Mouse (Mus musculus): Measurements from ENCODE around the gene Tnni3k. TPM values are rescaled to one million over a fixed set of nuclear protein-coding genes. Genes with fewer than 3 reads are reported as not detected.

Tnni3k gene
- polyA plus RNA-seq, 1 experiment = 0.47 TPM

GRCm38 (mm10) chr3:154945688-154946161 is 109.5 kb downstream of the Tnni3k start:
- TF ChIP-seq POLR2AphosphoS2 (IDR thresholded peaks at IDR 0.05; ENCODE audit: insufficient read length, low read depth) (no peak), POLR2A (IDR thresholded peaks at IDR 0.05; ENCODE audit: insufficient read length, low read depth) (no peak), TCF12 (IDR thresholded peaks at IDR 0.05; ENCODE audit: insufficient read depth, poor library complexity, severe bottlenecking) (no peak), REST (IDR thresholded peaks at IDR 0.05; ENCODE audit: insufficient read depth, insufficient read length) (no peak), E2F4 (IDR thresholded peaks at IDR 0.05; ENCODE audit: insufficient read depth) (no peak), SRF (IDR thresholded peaks at IDR 0.05; ENCODE audit: control insufficient read depth, insufficient read length, low read depth) (no peak), MYOD1 (IDR thresholded peaks at IDR 0.05; ENCODE audit: control insufficient read depth in 1 of 3, insufficient read length in 2 of 3, low read depth in 2 of 3) (no peak), TCF3 (IDR thresholded peaks at IDR 0.05; ENCODE audit: insufficient read length, low read depth) (no peak), MYOG (IDR thresholded peaks at IDR 0.05; ENCODE audit: control insufficient read depth in 1 of 3, insufficient read depth in 1 of 3, insufficient read length in 2 of 3, low read depth in 2 of 3) (no peak), CEBPB (IDR thresholded peaks at IDR 0.05; ENCODE audit: insufficient read depth, poor library complexity, severe bottlenecking) (no peak), USF1 (IDR thresholded peaks at IDR 0.05; ENCODE audit: low read depth) (no peak), MAX (IDR thresholded peaks at IDR 0.05; ENCODE audit: low read depth) (no peak)
- no peak overlapping the region for H3ac ChIP-seq (ENCODE audit: control insufficient read depth, insufficient read length)
- H3K4me2 ChIP-seq (ENCODE audit: low read depth) = no peak overlapping the region
- no peaks in the 10 kb centered on the region for H3K79me2 ChIP-seq (ENCODE audit: control insufficient read depth, insufficient read depth)
- no peaks in the 10 kb centered on the region for H3K36me3 ChIP-seq (ENCODE audit: control insufficient read depth, insufficient read depth)
- no peak overlapping the region for H3K4me3 ChIP-seq
- no peaks in the 10 kb centered on the region for H3K27me3 ChIP-seq (ENCODE audit: control insufficient read depth, insufficient read depth, insufficient read length)

- no peak overlapping the region for H3ac ChIP-seq (ENCODE audit: control insufficient read depth, insufficient read length)
- no peaks in the 10 kb centered on the region for H3K27me3 ChIP-seq (ENCODE audit: control insufficient read depth, insufficient read depth, insufficient read length)
- H3K4me3 ChIP-seq = no peak overlapping the region
- TF ChIP-seq MAX (IDR thresholded peaks at IDR 0.05; ENCODE audit: low read depth) = no peak
- H3K79me2 ChIP-seq (ENCODE audit: control insufficient read depth, insufficient read depth) = no peaks in the 10 kb centered on the region
- H3K36me3 ChIP-seq (ENCODE audit: control insufficient read depth, insufficient read depth) = no peaks in the 10 kb centered on the region
- no peak overlapping the region for H3K4me2 ChIP-seq (ENCODE audit: low read depth)
Observed at GRCm38 (mm10) chr3:154927757-154928156, 127.5 kb downstream of the Tnni3k start.

- H3K79me2 ChIP-seq (ENCODE audit: control insufficient read depth, insufficient read depth) = no peaks in the 10 kb centered on the region
- TF ChIP-seq MAX (IDR thresholded peaks at IDR 0.05; ENCODE audit: low read depth) (no peak), CEBPB (IDR thresholded peaks at IDR 0.05; ENCODE audit: insufficient read depth, poor library complexity, severe bottlenecking) (no peak), MYOD1 (IDR thresholded peaks at IDR 0.05; ENCODE audit: control insufficient read depth in 1 of 3, insufficient read length in 2 of 3, low read depth in 2 of 3) (no peak), POLR2AphosphoS2 (IDR thresholded peaks at IDR 0.05; ENCODE audit: insufficient read length, low read depth) (no peak), TCF3 (IDR thresholded peaks at IDR 0.05; ENCODE audit: insufficient read length, low read depth) (no peak), MYOG (IDR thresholded peaks at IDR 0.05; ENCODE audit: control insufficient read depth in 1 of 3, insufficient read depth in 1 of 3, insufficient read length in 2 of 3, low read depth in 2 of 3) (no peak), REST (IDR thresholded peaks at IDR 0.05; ENCODE audit: insufficient read depth, insufficient read length) (no peak), TCF12 (IDR thresholded peaks at IDR 0.05; ENCODE audit: insufficient read depth, poor library complexity, severe bottlenecking) (no peak), SRF (IDR thresholded peaks at IDR 0.05; ENCODE audit: control insufficient read depth, insufficient read length, low read depth) (no peak), POLR2A (IDR thresholded peaks at IDR 0.05; ENCODE audit: insufficient read length, low read depth) (no peak), E2F4 (IDR thresholded peaks at IDR 0.05; ENCODE audit: insufficient read depth) (no peak), USF1 (IDR thresholded peaks at IDR 0.05; ENCODE audit: low read depth) (no peak)
- H3K36me3 ChIP-seq (ENCODE audit: control insufficient read depth, insufficient read depth) = no peaks in the 10 kb centered on the region
Observed at GRCm38 (mm10) chr3:154924936-154925335, 130.3 kb downstream of the Tnni3k start.

GRCm38 (mm10) chr3:154915566-154915965 is 139.6 kb downstream of the Tnni3k start:
- H3K36me3 ChIP-seq (ENCODE audit: control insufficient read depth, insufficient read depth) = no peaks in the 10 kb centered on the region
- H3K4me3 ChIP-seq = no peak overlapping the region
- no peak overlapping the region for H3ac ChIP-seq (ENCODE audit: control insufficient read depth, insufficient read length)
- TF ChIP-seq E2F4 (IDR thresholded peaks at IDR 0.05; ENCODE audit: insufficient read depth) (no peak), TCF3 (IDR thresholded peaks at IDR 0.05; ENCODE audit: insufficient read length, low read depth) (no peak), SRF (IDR thresholded peaks at IDR 0.05; ENCODE audit: control insufficient read depth, insufficient read length, low read depth) (no peak), MYOG (IDR thresholded peaks at IDR 0.05; ENCODE audit: control insufficient read depth in 1 of 3, insufficient read depth in 1 of 3, insufficient read length in 2 of 3, low read depth in 2 of 3) (no peak), POLR2A (IDR thresholded peaks at IDR 0.05; ENCODE audit: insufficient read length, low read depth) (no peak), CEBPB (IDR thresholded peaks at IDR 0.05; ENCODE audit: insufficient read depth, poor library complexity, severe bottlenecking) (no peak), USF1 (IDR thresholded peaks at IDR 0.05; ENCODE audit: low read depth) (no peak), POLR2AphosphoS2 (IDR thresholded peaks at IDR 0.05; ENCODE audit: insufficient read length, low read depth) (no peak), MYOD1 (IDR thresholded peaks at IDR 0.05; ENCODE audit: control insufficient read depth in 1 of 3, insufficient read length in 2 of 3, low read depth in 2 of 3) (no peak), TCF12 (IDR thresholded peaks at IDR 0.05; ENCODE audit: insufficient read depth, poor library complexity, severe bottlenecking) (no peak), REST (IDR thresholded peaks at IDR 0.05; ENCODE audit: insufficient read depth, insufficient read length) (no peak)
- no peaks in the 10 kb centered on the region for H3K79me2 ChIP-seq (ENCODE audit: control insufficient read depth, insufficient read depth)
- peak overlapping the region; percentile 27 for H3K4me2 ChIP-seq (ENCODE audit: low read depth)
- H3K27me3 ChIP-seq (ENCODE audit: control insufficient read depth, insufficient read depth, insufficient read length) = no peaks in the 10 kb centered on the region

More at GRCm38 (mm10) chr3:154924936-154925335, 130.3 kb downstream of the Tnni3k start:
- Histone ChIP-seq H3K4me2 (ENCODE audit: low read depth) (no peak overlapping the region), H3ac (ENCODE audit: control insufficient read depth, insufficient read length) (no peak overlapping the region), H3K27me3 (ENCODE audit: control insufficient read depth, insufficient read depth, insufficient read length) (no peaks in the 10 kb centered on the region), H3K4me3 (no peak overlapping the region)

GRCm38 (mm10) chr3:154913641-154914040 is 141.6 kb downstream of the Tnni3k start:
- no peak overlapping the region for H3ac ChIP-seq (ENCODE audit: control insufficient read depth, insufficient read length)
- no peak overlapping the region for H3K4me3 ChIP-seq
- H3K27me3 ChIP-seq (ENCODE audit: control insufficient read depth, insufficient read depth, insufficient read length) = no peaks in the 10 kb centered on the region
- no peaks in the 10 kb centered on the region for H3K36me3 ChIP-seq (ENCODE audit: control insufficient read depth, insufficient read depth)
- no peak overlapping the region for H3K4me2 ChIP-seq (ENCODE audit: low read depth)
- TF ChIP-seq TCF3 (IDR thresholded peaks at IDR 0.05; ENCODE audit: insufficient read length, low read depth) = no peak
- TF ChIP-seq CEBPB (IDR thresholded peaks at IDR 0.05; ENCODE audit: insufficient read depth, poor library complexity, severe bottlenecking) = no peak
- TF ChIP-seq E2F4 (IDR thresholded peaks at IDR 0.05; ENCODE audit: insufficient read depth) = no peak
- no peak for TF ChIP-seq MYOG (IDR thresholded peaks at IDR 0.05; ENCODE audit: control insufficient read depth in 1 of 3, insufficient read depth in 1 of 3, insufficient read length in 2 of 3, low read depth in 2 of 3)
- TF ChIP-seq SRF (IDR thresholded peaks at IDR 0.05; ENCODE audit: control insufficient read depth, insufficient read length, low read depth) = no peak
- TF ChIP-seq USF1 (IDR thresholded peaks at IDR 0.05; ENCODE audit: low read depth) = no peak
- TF ChIP-seq MYOD1 (IDR thresholded peaks at IDR 0.05; ENCODE audit: control insufficient read depth in 1 of 3, insufficient read length in 2 of 3, low read depth in 2 of 3) = no peak
- no peak for TF ChIP-seq POLR2A (IDR thresholded peaks at IDR 0.05; ENCODE audit: insufficient read length, low read depth)
- no peaks in the 10 kb centered on the region for H3K79me2 ChIP-seq (ENCODE audit: control insufficient read depth, insufficient read depth)

All from myocyte (in vitro differentiated cells).